Mouse (Mus musculus) intestine, postnatal 0 days (tissue): ENCODE results near the gene C2. TPM values are rescaled to one million over a fixed set of nuclear protein-coding genes. Genes with fewer than 3 reads are reported as not detected.
A peak's percentile ranks its signal among the peaks of the same experiment; 100 is the strongest.

Experiments
- ATAC-seq: fragments of 200-750 bp; cut with Nextera tagmentation; 2 replicates; pipeline ENCODE4 v1.8.0; 2017; ENCODE audit warnings: mild to moderate bottlenecking, moderate TSS enrichment, moderate library complexity
- H3K27ac ChIP-seq: fragments of 300-500 bp; sonication (generic); 2 replicates; pipeline ENCODE4 v1.5.1; 2014; ENCODE audit warnings: mild to moderate bottlenecking, low read depth, low read length, moderate library complexity
- H3K27me3 ChIP-seq: fragments of 300-500 bp; sonication (generic); replicated peaks from 2 replicates; pipeline ENCODE4 v1.6.1; 2014; ENCODE audit warnings: low read length, mixed read lengths; ENCODE audit not compliant: control insufficient read depth, insufficient read depth
- H3K36me3 ChIP-seq: fragments of 300-500 bp; sonication (generic); 2 replicates; pipeline ENCODE4 v1.6.1; 2014; ENCODE audit warnings: mild to moderate bottlenecking, moderate library complexity; ENCODE audit not compliant: control insufficient read depth, insufficient read depth
- H3K4me1 ChIP-seq: fragments of 300-500 bp; sonication (generic); replicated peaks from 2 replicates; pipeline ENCODE4 v1.6.1; 2014; ENCODE audit warnings: antibody characterized with exemption, low read length, mixed read lengths; ENCODE audit not compliant: control insufficient read depth, insufficient read depth
- H3K4me2 ChIP-seq: fragments of 300-500 bp; sonication (generic); replicated peaks from 2 replicates; pipeline ENCODE4 v1.6.1; 2014; ENCODE audit warnings: low read depth, mild to moderate bottlenecking, moderate library complexity
- H3K4me3 ChIP-seq: fragments of 300-500 bp; sonication (generic); 2 replicates; pipeline ENCODE4 v1.5.1; 2014; ENCODE audit warnings: low read depth, low read length
- H3K9ac ChIP-seq: fragments of 300-500 bp; sonication (generic); 2 replicates; pipeline ENCODE4 v1.6.1; 2014; ENCODE audit warnings: mild to moderate bottlenecking, low read depth, low read length
- H3K9me3 ChIP-seq: fragments of 300-500 bp; sonication (generic); 2 replicates; pipeline ENCODE4 v1.6.1; 2016; ENCODE audit warnings: mixed run types; ENCODE audit not compliant: control insufficient read depth
- CTCF ChIP-seq: sonication (generic); IDR thresholded peaks from 2 replicates; pipeline ENCODE4 v1.5.1; 2016; ENCODE audit warnings: low read depth, mild to moderate bottlenecking, control low read depth, antibody characterized with exemption, moderate library complexity
- WGBS: fragments of 180-500 bp; shearing (Covaris S2); extraction: QIAGEN DNeasy Blood & Tissue Kit; methylation state at CpG from one replicate; pipeline ENCODE4 v1.1.7; 2014; 5-methylcytosine and 5-hydroxymethylcytosine counted together
- polyA plus RNA-seq: library from polyadenylated mRNA; unstranded; fragments of >200 nt; fragmentation: Nextera tagmentation; extraction: Ambion mirVana; gene quantifications from 2 replicates; pipeline ENCODE4 v1.2.1, GENCODE M21; 2015

C2 gene
- polyA plus RNA-seq, 1 experiment from 2014 or later: 60.3 TPM

DNA sequence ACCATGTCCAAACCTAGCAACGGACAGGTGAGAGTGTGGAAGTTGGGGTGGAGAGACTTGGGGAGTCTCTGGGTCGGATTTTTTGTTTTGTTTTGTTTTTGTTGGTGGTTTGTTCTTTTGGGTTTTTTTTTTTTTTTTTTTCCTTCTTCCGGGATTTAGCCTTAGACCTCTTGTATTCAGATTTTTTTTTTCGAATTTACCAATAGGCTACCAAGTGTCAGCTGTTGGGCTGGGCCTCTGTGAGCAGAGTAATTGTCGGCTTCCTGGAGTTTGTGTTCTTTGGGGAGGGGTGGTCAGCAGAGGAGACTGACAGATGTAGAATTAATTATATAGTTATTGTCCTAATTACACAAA, 1.8 kb upstream of the C2 start:
- 0% methylated on average over 5 of the region's 5 CpGs for WGBS
- peak overlapping the region; percentile 93 for H3K9ac ChIP-seq
- H3K27ac ChIP-seq: peak overlapping the region; percentile 95
- no peaks in the 10 kb centered on the region for H3K27me3 ChIP-seq
- H3K4me1 ChIP-seq: no peaks in the 10 kb centered on the region
- peak overlapping the region; percentile 95 for H3K4me3 ChIP-seq
- peak overlapping the region; percentile 84 for H3K4me2 ChIP-seq
- H3K36me3 ChIP-seq: peaks cover 26% of the 10 kb centered on the region
- no peaks in the 10 kb centered on the region for H3K9me3 ChIP-seq
- no peak for TF ChIP-seq CTCF
- ATAC-seq: no peak

GRCm38 (mm10) chr17:34899053-34899889, 1.2 kb upstream of the C2 start:
- Histone ChIP-seq H3K9ac (peak overlapping the region; percentile 93), H3K27ac (peak overlapping the region; percentile 95), H3K4me3 (peak overlapping the region; percentile 95), H3K4me2 (peak overlapping the region; percentile 84), H3K4me1 (no peaks in the 10 kb centered on the region), H3K9me3 (no peaks in the 10 kb centered on the region), H3K27me3 (no peaks in the 10 kb centered on the region), H3K36me3 (peaks cover 21% of the 10 kb centered on the region)
- no peak for TF ChIP-seq CTCF
- ATAC-seq: no peak; the same call in 1 of the 2 replicates
- WGBS: 1% methylated on average over 37 of the region's 45 CpGs

DNA sequence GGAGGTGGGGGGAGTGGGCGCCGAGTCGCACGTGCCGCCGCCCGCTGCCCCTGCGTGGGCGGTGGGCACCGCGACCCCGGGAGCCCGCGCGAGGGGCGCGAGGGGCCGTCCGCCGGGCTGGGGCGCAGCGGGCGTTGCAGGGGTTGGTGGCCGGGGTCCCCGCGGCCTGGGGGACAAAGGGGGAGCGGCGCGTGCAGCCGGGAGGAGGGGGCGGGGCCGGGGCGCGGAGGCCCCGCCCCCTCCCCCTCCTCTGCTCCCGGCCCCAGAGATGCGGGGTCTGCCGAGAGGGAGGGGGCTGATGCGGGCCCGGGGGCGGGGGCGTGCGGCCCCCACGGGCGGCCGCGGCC, 614 bp upstream of the C2 start:
- TF ChIP-seq CTCF: no peak
- Histone ChIP-seq H3K4me1 (no peaks in the 10 kb centered on the region), H3K4me3 (peak overlapping the region; percentile 95), H3K9ac (peak overlapping the region; percentile 93), H3K27me3 (no peaks in the 10 kb centered on the region), H3K27ac (peak overlapping the region; percentile 95), H3K36me3 (peaks cover 16% of the 10 kb centered on the region), H3K9me3 (no peaks in the 10 kb centered on the region), H3K4me2 (peak overlapping the region; percentile 84)
- WGBS: 3% methylated on average over 7 of the region's 47 CpGs
- no peak for ATAC-seq

GRCm38 (mm10) chr17:34897373-34898159, 499 bp downstream of the C2 start:
- peak overlapping the region; percentile 95 for H3K4me3 ChIP-seq
- no peaks in the 10 kb centered on the region for H3K4me1 ChIP-seq
- H3K27ac ChIP-seq: peak overlapping the region; percentile 95
- peak overlapping the region; percentile 84 for H3K4me2 ChIP-seq
- no peaks in the 10 kb centered on the region for H3K27me3 ChIP-seq
- ATAC-seq: no peak
- peaks cover 6% of the 10 kb centered on the region for H3K36me3 ChIP-seq
- TF ChIP-seq CTCF: no peak
- H3K9me3 ChIP-seq: no peaks in the 10 kb centered on the region
- H3K9ac ChIP-seq: peak overlapping the region; percentile 93
- WGBS: 9% methylated on average over 10 of the region's 10 CpGs

- no peak overlapping the region for H3K27ac ChIP-seq
- no peaks in the 10 kb centered on the region for H3K4me1 ChIP-seq
- no peak overlapping the region for H3K4me2 ChIP-seq
- 82% methylated on average over 17 of the region's 17 CpGs for WGBS
- no peaks in the 10 kb centered on the region for H3K27me3 ChIP-seq
- no peak for TF ChIP-seq CTCF
- no peaks in the 10 kb centered on the region; the same call in 1 of the 2 replicates for H3K36me3 ChIP-seq
- no peaks in the 10 kb centered on the region for H3K9me3 ChIP-seq
- no peak overlapping the region for H3K4me3 ChIP-seq
- no peak for ATAC-seq
- H3K9ac ChIP-seq: no peak overlapping the region
These were observed 1.7 kb downstream of the C2 start for GRCm38 (mm10) chr17:34896366-34896765.

- H3K9ac ChIP-seq: no peak overlapping the region
- H3K4me3 ChIP-seq: no peak overlapping the region
- H3K4me2 ChIP-seq: no peak overlapping the region
- no peak for ATAC-seq
- no peak overlapping the region for H3K27ac ChIP-seq
- no peaks in the 10 kb centered on the region for H3K4me1 ChIP-seq
- no peaks in the 10 kb centered on the region; the same call in 1 of the 2 replicates for H3K36me3 ChIP-seq
- no peaks in the 10 kb centered on the region for H3K27me3 ChIP-seq
- no peaks in the 10 kb centered on the region for H3K9me3 ChIP-seq
- 91% methylated on average over 15 of the region's 15 CpGs for WGBS
- TF ChIP-seq CTCF: no peak
These were observed 2.3 kb downstream of the C2 start for GRCm38 (mm10) chr17:34895724-34896123.
